Mouse (Mus musculus) G1E (cell line): Measurements from ENCODE around the gene Elmo2.

Experiments used
- CTCF ChIP-seq: IDR thresholded peaks from 2 replicates; pipeline ENCODE4 v1.5.1; 2012; ENCODE audit warnings: low read depth, low read length, inconsistent platforms, mixed read lengths
- GATA1 ChIP-seq: IDR thresholded peaks from 2 replicates; pipeline ENCODE4 v1.6.1; 2012; ENCODE audit warnings: borderline replicate concordance, low read length, inconsistent platforms, mixed read lengths
- GATA2 ChIP-seq: IDR thresholded peaks from 2 replicates; pipeline ENCODE4 v1.6.1; 2012; ENCODE audit warnings: low read depth, low read length, inconsistent platforms, borderline replicate concordance
- POLR2AphosphoS5 ChIP-seq: IDR thresholded peaks from 2 replicates; pipeline ENCODE4 v1.6.1; 2012; ENCODE audit warnings: low read depth, low read length, inconsistent platforms; ENCODE audit not compliant: insufficient replicate concordance
- TAL1 ChIP-seq: conservative IDR thresholded peaks from 2 replicates; pipeline ENCODE4 v1.6.1; 2012; ENCODE audit warnings: low read depth, low read length, inconsistent platforms, mixed read lengths

- TF ChIP-seq CTCF: no peak
- TF ChIP-seq GATA1: no peak
- TF ChIP-seq TAL1: no peak
- no peak for TF ChIP-seq GATA2
- TF ChIP-seq POLR2AphosphoS5: no peak
Measured at GRCm38 (mm10) chr2:165368496-165368895, 42.2 kb upstream of the Elmo2 start, which contains the start of gene Zfp663.
